ENCODE assay signal across 8 mouse cellular contexts in the genomic region with DNA sequence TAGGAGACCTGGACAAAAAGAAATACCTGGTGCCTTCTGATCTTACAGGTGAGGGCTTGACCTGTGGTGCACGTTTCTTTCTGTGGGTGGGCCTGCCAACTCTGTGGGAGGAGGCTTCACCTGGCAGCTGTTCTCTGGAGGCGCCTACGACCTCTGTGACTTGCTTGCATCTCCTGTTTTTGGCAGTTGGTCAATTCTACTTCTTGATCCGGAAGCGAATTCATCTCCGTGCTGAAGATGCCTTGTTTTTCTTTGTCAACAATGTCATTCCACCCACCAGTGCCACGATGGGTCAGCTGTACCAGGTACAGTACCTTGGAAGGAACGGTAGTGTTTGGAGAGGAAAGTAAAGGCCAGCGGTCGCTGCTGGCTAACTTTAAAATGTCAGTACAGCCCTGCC. TPM values are rescaled to one million over a fixed set of nuclear protein-coding genes. Genes with fewer than 3 reads are reported as not detected.
A peak's percentile ranks its signal among the peaks of the same experiment; 100 is the strongest.
DNase-seq lines count a peak whose midpoint lies in the region; ATAC-seq and TF ChIP-seq lines count a peak whose summit lies in the region.

No protein-coding gene starts in this region.

- H3K9ac ChIP-seq in lung, embryonic 14.5 days: peak overlapping the region; percentile 92
- peak overlapping the region; percentile 92 for H3K9ac ChIP-seq in forebrain, embryonic 14.5 days (ENCODE audit: low read length)
- H3K9ac ChIP-seq in neural tube, embryonic 13.5 days: peak overlapping the region; percentile 93

- peak overlapping the region; percentile 91 for H3K4me2 ChIP-seq in lung, embryonic 14.5 days
- H3K4me2 ChIP-seq in forebrain, embryonic 14.5 days (ENCODE audit: low read length): peak overlapping the region; percentile 50
- H3K4me2 ChIP-seq in neural tube, embryonic 13.5 days: peak overlapping the region; percentile 76

- peaks cover 45% of the 10 kb centered on the region for H3K36me3 ChIP-seq in lung, embryonic 14.5 days (ENCODE audit: insufficient read depth)
- H3K36me3 ChIP-seq in forebrain, embryonic 14.5 days (ENCODE audit: control insufficient read depth, insufficient read depth, low read length): peaks cover 47% of the 10 kb centered on the region
- peaks cover 44% of the 10 kb centered on the region for H3K36me3 ChIP-seq in neural tube, embryonic 13.5 days

- peak overlapping the region; percentile 77 for H3K4me3 ChIP-seq in lung, embryonic 14.5 days (ENCODE audit: low read depth, low read length)
- H3K4me3 ChIP-seq in forebrain, embryonic 14.5 days (ENCODE audit: low read depth, low read length): peak overlapping the region; percentile 77
- H3K4me3 ChIP-seq in neural tube, embryonic 13.5 days: peak overlapping the region; percentile 75

- no peak for DNase-seq in lung, embryonic 14.5 days
- no peak for DNase-seq in lung, adult 18-20 months
- DNase-seq in forebrain, embryonic 14.5 days (ENCODE audit: low spot score): no peak
- peak; percentile 31 to 72 for DNase-seq in kidney, postnatal 25 days
- DNase-seq in right cerebral cortex, postnatal 36 days (ENCODE audit: low spot score in 2 of 2): no peak
- no peak for DNase-seq in spleen, postnatal 14 days (ENCODE audit: low spot score in 2 of 2)
- no peak for DNase-seq in natural killer cell, adult 2 months (ENCODE audit: low spot score in 2 of 2)

- H3K4me1 ChIP-seq in lung, embryonic 14.5 days (ENCODE audit: insufficient read depth): peaks cover 8% of the 10 kb centered on the region
- H3K4me1 ChIP-seq in forebrain, embryonic 14.5 days (ENCODE audit: control insufficient read depth, insufficient read depth, low read length): peaks cover 11% of the 10 kb centered on the region
- peaks cover 30% of the 10 kb centered on the region for H3K4me1 ChIP-seq in neural tube, embryonic 13.5 days (replicated peaks)

- H3K9me3 ChIP-seq in lung, embryonic 14.5 days (ENCODE audit: low read depth, low read length): no peaks in the 10 kb centered on the region
- H3K9me3 ChIP-seq in forebrain, embryonic 14.5 days (replicated peaks; ENCODE audit: control insufficient read depth, low read length): no peaks in the 10 kb centered on the region
- no peaks in the 10 kb centered on the region for H3K9me3 ChIP-seq in neural tube, embryonic 13.5 days

- H3K27me3 ChIP-seq in lung, embryonic 14.5 days (ENCODE audit: insufficient read depth, low read length): no peaks in the 10 kb centered on the region
- H3K27me3 ChIP-seq in forebrain, embryonic 14.5 days (replicated peaks; ENCODE audit: control insufficient read depth, insufficient read depth, low read length): no peaks in the 10 kb centered on the region
- H3K27me3 ChIP-seq in neural tube, embryonic 13.5 days: no peaks in the 10 kb centered on the region

- 79% methylated on average over 10 of the region's 10 CpGs for WGBS in lung, embryonic 14.5 days
- WGBS in forebrain, embryonic 14.5 days: 84% methylated on average over 10 of the region's 10 CpGs
- 86% methylated on average over 10 of the region's 10 CpGs for WGBS in neural tube, embryonic 13.5 days

- no peak overlapping the region for H3K27ac ChIP-seq in lung, embryonic 14.5 days (ENCODE audit: low read depth)
- no peak overlapping the region for H3K27ac ChIP-seq in forebrain, embryonic 14.5 days (ENCODE audit: low read depth, low read length)
- no peak overlapping the region for H3K27ac ChIP-seq in neural tube, embryonic 13.5 days (replicated peaks)

- ATAC-seq in lung, embryonic 14.5 days (ENCODE audit: insufficient read depth): no peak
- no peak for ATAC-seq in forebrain, embryonic 14.5 days
- no peak for ATAC-seq in neural tube, embryonic 13.5 days (ENCODE audit: low read depth)

- no peak for TF ChIP-seq CTCF in lung, embryonic 14.5 days (IDR thresholded peaks at IDR 0.05; ENCODE audit: low read depth)

RNA-seq across cellular contexts. Expression of gene Gabarap, which starts 1.5 kb away (rescaled TPM):
- polyA plus RNA-seq in lung, embryonic 14.5 days (2014; fragmentation: Nextera tagmentation; extraction: Ambion mirVana): 444 and 455 TPM in 2 replicates
- 701 and 779 TPM in 2 replicates for polyA plus RNA-seq in forebrain, embryonic 14.5 days (2014; fragmentation: Nextera tagmentation; extraction: Ambion mirVana)
- polyA plus RNA-seq in neural tube, embryonic 13.5 days (2015; fragmentation: Nextera tagmentation; extraction: Ambion mirVana): 679 and 746 TPM in 2 replicates

RNA-seq across cellular contexts. Expression of gene Phf23, which starts 3.2 kb away (rescaled TPM):
- 41.1 and 42.8 TPM in 2 replicates for polyA plus RNA-seq in lung, embryonic 14.5 days (2014; fragmentation: Nextera tagmentation; extraction: Ambion mirVana)
- 49.4 and 49.6 TPM in 2 replicates for polyA plus RNA-seq in forebrain, embryonic 14.5 days (2014; fragmentation: Nextera tagmentation; extraction: Ambion mirVana)
- 74.2 and 76.3 TPM in 2 replicates for polyA plus RNA-seq in neural tube, embryonic 13.5 days (2015; fragmentation: Nextera tagmentation; extraction: Ambion mirVana)

RNA-seq across cellular contexts. Expression of gene Dvl2, which starts 8.0 kb away (rescaled TPM):
- 36.2 and 40.8 TPM in 2 replicates for polyA plus RNA-seq in lung, embryonic 14.5 days (2014; fragmentation: Nextera tagmentation; extraction: Ambion mirVana)
- polyA plus RNA-seq in forebrain, embryonic 14.5 days (2014; fragmentation: Nextera tagmentation; extraction: Ambion mirVana): 19.7 and 25.7 TPM in 2 replicates
- 26.7 and 28.8 TPM in 2 replicates for polyA plus RNA-seq in neural tube, embryonic 13.5 days (2015; fragmentation: Nextera tagmentation; extraction: Ambion mirVana)

RNA-seq across cellular contexts. Expression of gene Elp5, which starts 10.1 kb away (rescaled TPM):
- 108 and 113 TPM in 2 replicates for polyA plus RNA-seq in lung, embryonic 14.5 days (2014; fragmentation: Nextera tagmentation; extraction: Ambion mirVana)
- polyA plus RNA-seq in forebrain, embryonic 14.5 days (2014; fragmentation: Nextera tagmentation; extraction: Ambion mirVana): 189 and 203 TPM in 2 replicates
- polyA plus RNA-seq in neural tube, embryonic 13.5 days (2015; fragmentation: Nextera tagmentation; extraction: Ambion mirVana): 160 and 162 TPM in 2 replicates

RNA-seq across cellular contexts. Expression of gene Ctdnep1, which starts 11.4 kb away (rescaled TPM):
- 25.4 and 28.3 TPM in 2 replicates for polyA plus RNA-seq in lung, embryonic 14.5 days (2014; fragmentation: Nextera tagmentation; extraction: Ambion mirVana)
- polyA plus RNA-seq in forebrain, embryonic 14.5 days (2014; fragmentation: Nextera tagmentation; extraction: Ambion mirVana): 24.0 and 26.1 TPM in 2 replicates
- polyA plus RNA-seq in neural tube, embryonic 13.5 days (2015; fragmentation: Nextera tagmentation; extraction: Ambion mirVana): 21.5 and 22.5 TPM in 2 replicates

Comparison
In these comparisons a context has a peak if more than half of its experiments do, and no peak if none do; other contexts are left out.
1. DNase-seq: peak in kidney, postnatal 25 days (2 of 2); none in lung, embryonic 14.5 days (single experiment), lung, adult 18-20 months (0 of 2), forebrain, embryonic 14.5 days (single experiment), right cerebral cortex, postnatal 36 days (0 of 2), spleen, postnatal 14 days (0 of 2) and natural killer cell, adult 2 months (0 of 2).
2. Peak in every context shown above with its lines, with median percentiles within 50 percentile points of each other: H3K4me2 ChIP-seq, H3K4me3 ChIP-seq and H3K9ac ChIP-seq.